Mouse (Mus musculus) neural tube, embryonic 13.5 days (tissue): ENCODE measurements around the gene Mreg. TPM values are rescaled to one million over a fixed set of nuclear protein-coding genes. Genes with fewer than 3 reads are reported as not detected.
A peak's percentile ranks its signal among the peaks of the same experiment; 100 is the strongest.

ENCODE experiments used
- ATAC-seq: fragments of 200-750 bp; cut with Nextera tagmentation; 2 replicates; pipeline ENCODE4 v1.8.0; 2017; ENCODE audit warnings: low read depth, mild to moderate bottlenecking, moderate TSS enrichment, moderate library complexity
- H3K27ac ChIP-seq: fragments of 300-500 bp; sonication (generic); replicated peaks from 2 replicates; pipeline ENCODE4 v1.5.1; 2015; ENCODE audit warnings: moderate library complexity, mild to moderate bottlenecking, inconsistent platforms
- H3K27me3 ChIP-seq: fragments of 300-500 bp; sonication (generic); 2 replicates; pipeline ENCODE4 v1.6.1; 2015; ENCODE audit warnings: mild to moderate bottlenecking, inconsistent platforms
- H3K36me3 ChIP-seq: fragments of 300-500 bp; sonication (generic); 2 replicates; pipeline ENCODE4 v1.6.1; 2015; ENCODE audit warnings: mild to moderate bottlenecking, inconsistent platforms
- H3K4me1 ChIP-seq: fragments of 300-500 bp; sonication (generic); replicated peaks from 2 replicates; pipeline ENCODE4 v1.6.1; 2015; ENCODE audit warnings: inconsistent platforms
- H3K4me2 ChIP-seq: fragments of 300-500 bp; sonication (generic); 2 replicates; pipeline ENCODE4 v1.6.1; 2015; ENCODE audit warnings: inconsistent platforms, mild to moderate bottlenecking, moderate library complexity
- H3K4me3 ChIP-seq: fragments of 300-500 bp; sonication (generic); 2 replicates; pipeline ENCODE4 v1.5.1; 2015; ENCODE audit warnings: mild to moderate bottlenecking, inconsistent platforms
- H3K9ac ChIP-seq: fragments of 300-500 bp; sonication (generic); 2 replicates; pipeline ENCODE4 v1.6.1; 2015; ENCODE audit warnings: moderate library complexity, mild to moderate bottlenecking, inconsistent platforms
- H3K9me3 ChIP-seq: fragments of 300-500 bp; sonication (generic); 2 replicates; pipeline ENCODE4 v1.6.1; 2016; ENCODE audit warnings: inconsistent platforms
- WGBS: fragments of 180-500 bp; shearing (Covaris S2); methylation state at CpG from one replicate; pipeline ENCODE4 v1.1.7; 2015; 5-methylcytosine and 5-hydroxymethylcytosine counted together
- polyA plus RNA-seq: library from polyadenylated mRNA; unstranded; fragments of >200 nt; fragmentation: Nextera tagmentation; extraction: Ambion mirVana; gene quantifications from 2 replicates; pipeline ENCODE4 v1.2.1, GENCODE M21; 2015

Mreg gene
- polyA plus RNA-seq, 1 experiment from 2014 or later = 13.6 TPM

- H3K4me1 ChIP-seq = peaks cover 2% of the 10 kb centered on the region; the same call in 1 of the 2 replicates
- peak overlapping the region; percentile 56; the same call in 1 of the 2 replicates for H3K9ac ChIP-seq
- peak overlapping the region; percentile 25 for H3K4me3 ChIP-seq
- H3K4me2 ChIP-seq = peak overlapping the region; percentile 50
- no peak overlapping the region; the same call in 1 of the 2 replicates for H3K27ac ChIP-seq
- H3K36me3 ChIP-seq = no peaks in the 10 kb centered on the region
- no peaks in the 10 kb centered on the region for H3K27me3 ChIP-seq
- H3K9me3 ChIP-seq = no peaks in the 10 kb centered on the region
- ATAC-seq = peak; percentile 87
- WGBS = 4% methylated on average over 11 of the region's 11 CpGs
Measured at GRCm38 (mm10) chr1:72141893-72142480, 70.1 kb downstream of the Mreg start.

GRCm38 (mm10) chr1:72136101-72136500, 76.0 kb downstream of the Mreg start:
- H3K36me3 ChIP-seq = no peaks in the 10 kb centered on the region
- 97% methylated on average over 10 of the region's 10 CpGs for WGBS
- H3K27ac ChIP-seq = no peak overlapping the region
- ATAC-seq = no peak
- H3K4me1 ChIP-seq = no peaks in the 10 kb centered on the region
- H3K4me2 ChIP-seq = no peak overlapping the region
- H3K27me3 ChIP-seq = no peaks in the 10 kb centered on the region
- H3K9me3 ChIP-seq = 0 out of 2 replicates have a peak, but pooled peaks cover 7% of the 10 kb centered on the region
- no peak overlapping the region for H3K4me3 ChIP-seq
- no peak overlapping the region for H3K9ac ChIP-seq

GRCm38 (mm10) chr1:72134534-72134933, 77.6 kb downstream of the Mreg start:
- WGBS = 74% methylated on average over 1 of the region's 1 CpGs

GRCm38 (mm10) chr1:72123434-72124297, 88.4 kb downstream of the Mreg start:
- peak overlapping the region; percentile 43 for H3K4me2 ChIP-seq
- WGBS = 22% methylated on average over 23 of the region's 23 CpGs
- H3K36me3 ChIP-seq = no peaks in the 10 kb centered on the region
- H3K9ac ChIP-seq = peak overlapping the region; percentile 53
- no peaks in the 10 kb centered on the region for H3K27me3 ChIP-seq
- peak overlapping the region; percentile 21 for H3K4me3 ChIP-seq
- H3K9me3 ChIP-seq = no peaks in the 10 kb centered on the region
- peaks cover 4% of the 10 kb centered on the region; the same call in 1 of the 2 replicates for H3K4me1 ChIP-seq
- ATAC-seq = peak; percentile 89
- H3K27ac ChIP-seq = no peak overlapping the region

More at GRCm38 (mm10) chr1:72134534-72134933, 77.6 kb downstream of the Mreg start:
- Histone ChIP-seq H3K27me3 (no peaks in the 10 kb centered on the region), H3K27ac (no peak overlapping the region), H3K9me3 (0 out of 2 replicates have a peak, but pooled peaks cover 7% of the 10 kb centered on the region), H3K36me3 (no peaks in the 10 kb centered on the region), H3K4me1 (no peaks in the 10 kb centered on the region), H3K9ac (no peak overlapping the region), H3K4me2 (no peak overlapping the region), H3K4me3 (no peak overlapping the region)
- ATAC-seq = no peak

GRCm38 (mm10) chr1:72121608-72122185, 90.4 kb downstream of the Mreg start:
- no peak overlapping the region for H3K27ac ChIP-seq
- ATAC-seq = no peak
- WGBS = 85% methylated on average over 17 of the region's 17 CpGs

GRCm38 (mm10) chr1:72119981-72120380, 92.1 kb downstream of the Mreg start:
- Histone ChIP-seq H3K9me3 (no peaks in the 10 kb centered on the region), H3K4me1 (peaks cover 4% of the 10 kb centered on the region; the same call in 1 of the 2 replicates), H3K4me3 (no peak overlapping the region), H3K9ac (no peak overlapping the region), H3K4me2 (no peak overlapping the region), H3K27me3 (no peaks in the 10 kb centered on the region), H3K36me3 (no peaks in the 10 kb centered on the region), H3K27ac (no peak overlapping the region)
- ATAC-seq = no peak
- WGBS = 75% methylated on average over 4 of the region's 4 CpGs

More at GRCm38 (mm10) chr1:72121608-72122185, 90.4 kb downstream of the Mreg start:
- no peaks in the 10 kb centered on the region for H3K9me3 ChIP-seq
- peaks cover 4% of the 10 kb centered on the region; the same call in 1 of the 2 replicates for H3K4me1 ChIP-seq
- H3K36me3 ChIP-seq = no peaks in the 10 kb centered on the region
- H3K27me3 ChIP-seq = no peaks in the 10 kb centered on the region
- H3K4me2 ChIP-seq = no peak overlapping the region
- no peak overlapping the region for H3K4me3 ChIP-seq
- H3K9ac ChIP-seq = no peak overlapping the region

GRCm38 (mm10) chr1:72114206-72114605, 97.9 kb downstream of the Mreg start:
- Histone ChIP-seq H3K4me2 (no peak overlapping the region), H3K9ac (no peak overlapping the region), H3K27me3 (no peaks in the 10 kb centered on the region), H3K9me3 (no peaks in the 10 kb centered on the region), H3K4me1 (no peaks in the 10 kb centered on the region), H3K36me3 (no peaks in the 10 kb centered on the region), H3K27ac (no peak overlapping the region), H3K4me3 (no peak overlapping the region)
- no peak for ATAC-seq
- 81% methylated on average over 5 of the region's 5 CpGs for WGBS

Other genes with a start within 250 kb of the Mreg start
- gene Pecr, start 72.0 kb upstream of the Mreg start, polyA plus RNA-seq = 8.7 and 9.6 TPM in 2 replicates
- 33.4 and 37.3 TPM in 2 replicates for gene Tmem169, start 72.1 kb upstream of the Mreg start, polyA plus RNA-seq
- gene Xrcc5, start 95.1 kb upstream of the Mreg start, polyA plus RNA-seq = 26.3 and 29.5 TPM in 2 replicates